Comparison of ENCODE assay signal across 8 mouse cellular contexts in genomic region chr9:14379769-14380385, GRCm38 (mm10). TPM values are rescaled to one million over a fixed set of nuclear protein-coding genes. Genes with fewer than 3 reads are reported as not detected.
DNase-seq lines count a peak whose midpoint lies in the region; ATAC-seq and TF ChIP-seq lines count a peak whose summit lies in the region.

No protein-coding gene starts in this region.

- H3K9me3 ChIP-seq in lung, embryonic 14.5 days (ENCODE audit: low read depth, low read length) = no peaks in the 10 kb centered on the region
- H3K9me3 ChIP-seq in embryonic facial prominence, embryonic 15.5 days (replicated peaks) = no peaks in the 10 kb centered on the region
- no peaks in the 10 kb centered on the region for H3K9me3 ChIP-seq in intestine, embryonic 14.5 days (ENCODE audit: control insufficient read depth, low read length)
- H3K9me3 ChIP-seq in neural tube, embryonic 13.5 days = no peaks in the 10 kb centered on the region

- peaks cover 11% of the 10 kb centered on the region; the same call in 1 of the 2 replicates for H3K4me1 ChIP-seq in lung, embryonic 14.5 days (ENCODE audit: insufficient read depth)
- H3K4me1 ChIP-seq in embryonic facial prominence, embryonic 15.5 days = peaks cover 21% of the 10 kb centered on the region; the same call in 1 of the 2 replicates
- peaks cover 25% of the 10 kb centered on the region; the same call in 1 of the 2 replicates for H3K4me1 ChIP-seq in intestine, embryonic 14.5 days (replicated peaks; ENCODE audit: control insufficient read depth, insufficient read depth, low read length)
- peaks cover 19% of the 10 kb centered on the region for H3K4me1 ChIP-seq in neural tube, embryonic 13.5 days (replicated peaks)

- H3K36me3 ChIP-seq in lung, embryonic 14.5 days (ENCODE audit: insufficient read depth) = no peaks in the 10 kb centered on the region
- H3K36me3 ChIP-seq in embryonic facial prominence, embryonic 15.5 days = no peaks in the 10 kb centered on the region
- no peaks in the 10 kb centered on the region for H3K36me3 ChIP-seq in intestine, embryonic 14.5 days (ENCODE audit: control insufficient read depth, insufficient read depth, low read length)
- H3K36me3 ChIP-seq in neural tube, embryonic 13.5 days = no peaks in the 10 kb centered on the region

- no peak; the same call in 1 of the 2 replicates for ATAC-seq in lung, embryonic 14.5 days (ENCODE audit: insufficient read depth)
- ATAC-seq in embryonic facial prominence, embryonic 15.5 days (ENCODE audit: insufficient number of reproducible peaks, low FRiP score, low TSS enrichment, low read depth) = no peak
- ATAC-seq in intestine, embryonic 14.5 days (replicated peaks; ENCODE audit: low FRiP score, low TSS enrichment, low read depth) = peak; percentile 3
- no peak for ATAC-seq in neural tube, embryonic 13.5 days (ENCODE audit: low read depth)

- peak overlapping the region; percentile 68 for H3K4me3 ChIP-seq in lung, embryonic 14.5 days (ENCODE audit: low read depth, low read length)
- peak overlapping the region; percentile 76 for H3K4me3 ChIP-seq in embryonic facial prominence, embryonic 15.5 days (replicated peaks)
- peak overlapping the region; percentile 61 for H3K4me3 ChIP-seq in intestine, embryonic 14.5 days (ENCODE audit: low read depth, low read length)
- peak overlapping the region; percentile 75 for H3K4me3 ChIP-seq in neural tube, embryonic 13.5 days

- no peaks in the 10 kb centered on the region for H3K27me3 ChIP-seq in lung, embryonic 14.5 days (ENCODE audit: insufficient read depth, low read length)
- no peaks in the 10 kb centered on the region for H3K27me3 ChIP-seq in embryonic facial prominence, embryonic 15.5 days
- H3K27me3 ChIP-seq in intestine, embryonic 14.5 days (replicated peaks; ENCODE audit: control insufficient read depth, insufficient read depth, low read length) = no peaks in the 10 kb centered on the region
- peaks cover 18% of the 10 kb centered on the region for H3K27me3 ChIP-seq in neural tube, embryonic 13.5 days

- no peak for TF ChIP-seq CTCF in lung, embryonic 14.5 days (IDR thresholded peaks at IDR 0.05; ENCODE audit: low read depth)

- peak overlapping the region; percentile 75 for H3K9ac ChIP-seq in lung, embryonic 14.5 days
- H3K9ac ChIP-seq in embryonic facial prominence, embryonic 15.5 days = peak overlapping the region; percentile 68; the same call in 1 of the 2 replicates
- H3K9ac ChIP-seq in intestine, embryonic 14.5 days (ENCODE audit: low read length) = peak overlapping the region; percentile 55
- peak overlapping the region; percentile 88 for H3K9ac ChIP-seq in neural tube, embryonic 13.5 days

- no peak for DNase-seq in lung, embryonic 14.5 days
- DNase-seq in lung, postnatal 36 days = no peak
- peak; percentile 66 for DNase-seq in intestine, embryonic 14.5 days (ENCODE audit: low spot score)
- no peak for DNase-seq in left cerebral cortex, adult 8-10 months (ENCODE audit: low spot score in 2 of 2)
- DNase-seq in c-Kit-positive CD71-positive TER-119-positive erythroid progenitor cells, embryonic 14.5 days (ENCODE audit: low spot score) = no peak
- no peak for DNase-seq in right cerebral cortex, postnatal 4 days

- peak overlapping the region; percentile 99 for H3K4me2 ChIP-seq in lung, embryonic 14.5 days
- peak overlapping the region; percentile 94 for H3K4me2 ChIP-seq in embryonic facial prominence, embryonic 15.5 days (replicated peaks)
- peak overlapping the region; percentile 72 for H3K4me2 ChIP-seq in intestine, embryonic 14.5 days (ENCODE audit: low read length)
- peak overlapping the region; percentile 91 for H3K4me2 ChIP-seq in neural tube, embryonic 13.5 days

- peak overlapping the region; percentile 83 for H3K27ac ChIP-seq in lung, embryonic 14.5 days (ENCODE audit: low read depth)
- H3K27ac ChIP-seq in embryonic facial prominence, embryonic 15.5 days (replicated peaks) = peak overlapping the region; percentile 82; the same call in 1 of the 2 replicates
- peak overlapping the region; percentile 78; the same call in 1 of the 2 replicates for H3K27ac ChIP-seq in intestine, embryonic 14.5 days (ENCODE audit: low read depth)
- peak overlapping the region; percentile 87 for H3K27ac ChIP-seq in neural tube, embryonic 13.5 days (replicated peaks)

- whole genome bisulfite sequencing in lung, embryonic 14.5 days = 13% methylated on average over 8 of the region's 8 CpGs
- WGBS in embryonic facial prominence, embryonic 15.5 days = 24% methylated on average over 8 of the region's 8 CpGs
- WGBS in intestine, embryonic 14.5 days = 16% methylated on average over 8 of the region's 8 CpGs
- WGBS in neural tube, embryonic 13.5 days = 28% methylated on average over 8 of the region's 8 CpGs

RNA-seq across cellular contexts. Expression of gene Endod1, which starts 1.4 kb away (rescaled TPM):
- polyA plus RNA-seq in lung, embryonic 14.5 days (2014; fragmentation: Nextera tagmentation; extraction: Ambion mirVana) = 18.9 and 20.6 TPM in 2 replicates
- 24.8 and 25.0 TPM in 2 replicates for polyA plus RNA-seq in embryonic facial prominence, embryonic 15.5 days (2015; fragmentation: Nextera tagmentation; extraction: Ambion mirVana)
- polyA plus RNA-seq in intestine, embryonic 14.5 days (2014; fragmentation: Nextera tagmentation; extraction: Ambion mirVana) = 26.8 and 30.5 TPM in 2 replicates
- polyA plus RNA-seq in neural tube, embryonic 13.5 days (2015; fragmentation: Nextera tagmentation; extraction: Ambion mirVana) = 15.6 and 16.5 TPM in 2 replicates
- total RNA-seq in left cerebral cortex, adult 8-10 months (2022) = 10 to 100 TPM; 78.1 to 90.6 (median 84.1) TPM
